Mouse (Mus musculus) gastrocnemius, postnatal 4 days (tissue): ENCODE data around the gene Cep97. TPM values are rescaled to one million over a fixed set of nuclear protein-coding genes. Genes with fewer than 3 reads are reported as not detected.
"Not testable (repeated sequence)": the region's sequence is repeated elsewhere in the genome, so short reads cannot be mapped to it uniquely, and the experiment has no call there.

Source experiments
- DNase-seq, 2 experiments: peaks; one replicate each; pipeline ENCODE4 v3.0.0; 2021 to 2022; ENCODE audit warnings: low spot score in 2 of 2, mixed read lengths in 2 of 2
- total RNA-seq, 2 experiments: library from RNA; stranded (reverse); gene quantifications; 2 replicates each; pipeline ENCODE4 v1.2.3; 2021

The Cep97 gene
- total RNA-seq, 2 experiments from 2014 or later: 5.4 to 7.9 TPM

DNA sequence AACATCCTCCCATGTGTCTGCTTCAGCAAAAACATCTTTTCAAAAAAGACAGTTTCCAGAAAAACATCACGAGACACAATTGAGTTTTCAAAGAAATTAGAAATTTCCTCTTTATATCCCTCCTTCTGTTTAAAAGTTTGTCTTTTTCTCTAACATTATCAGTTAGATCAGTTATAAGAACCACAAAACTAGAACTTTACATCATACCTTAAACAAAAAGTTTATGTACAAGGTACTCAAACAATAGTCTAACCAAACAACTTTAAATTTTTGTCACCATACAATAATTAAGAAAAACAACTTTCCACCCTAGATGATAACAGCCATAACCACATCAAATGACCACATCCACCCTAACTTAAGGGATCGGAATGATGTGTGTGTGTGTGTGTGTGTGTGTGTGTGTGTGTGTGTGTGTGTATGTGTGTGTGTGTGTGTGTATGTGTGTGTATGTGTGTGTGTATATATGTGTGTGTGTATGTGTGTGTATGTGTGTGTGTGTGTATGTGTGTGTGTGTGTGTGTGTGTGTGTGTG, 13.3 kb upstream of the Cep97 start:
- DNase-seq: not testable (repeated sequence)

DNA sequence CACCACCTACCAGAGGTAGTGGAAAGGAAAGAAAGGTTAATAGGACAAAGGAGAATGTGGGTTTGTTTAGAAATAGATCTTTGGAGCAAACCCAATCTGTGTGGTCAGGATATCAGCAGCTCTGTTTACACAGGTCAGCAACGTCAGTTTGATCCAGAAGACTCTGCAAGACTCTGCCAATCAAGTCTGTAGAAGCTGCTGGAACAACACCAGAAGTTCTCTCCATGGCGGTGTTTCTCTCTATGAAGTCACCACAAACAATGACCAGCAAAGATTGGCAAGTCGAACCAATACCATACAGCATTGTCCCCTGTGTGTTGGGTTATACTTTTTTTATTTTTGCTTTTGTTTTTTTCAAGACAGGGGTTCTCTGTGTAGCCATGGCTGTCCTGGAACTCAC, 12.6 kb upstream of the Cep97 start:
- DNase-seq: no peak

DNA sequence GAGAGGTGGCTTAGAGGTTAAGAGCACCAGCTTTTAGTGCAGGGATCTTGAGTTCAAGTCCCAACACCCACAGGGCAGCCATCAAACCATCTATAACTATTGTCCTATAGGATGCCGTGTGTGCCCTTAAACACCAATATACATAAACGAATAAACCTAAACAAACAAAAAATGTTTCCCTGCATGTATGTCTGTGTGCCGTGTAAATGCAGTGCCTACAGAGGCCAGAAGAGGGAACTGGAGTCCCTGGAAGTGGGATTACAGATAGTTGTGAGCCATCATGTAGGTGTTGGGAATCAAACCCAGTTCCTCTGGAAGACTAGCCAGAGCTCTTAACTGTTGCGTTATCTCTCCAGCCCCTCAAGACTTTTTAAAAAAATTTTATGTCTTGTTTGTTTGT, 6.1 kb upstream of the Cep97 start:
- DNase-seq: no peak

DNA sequence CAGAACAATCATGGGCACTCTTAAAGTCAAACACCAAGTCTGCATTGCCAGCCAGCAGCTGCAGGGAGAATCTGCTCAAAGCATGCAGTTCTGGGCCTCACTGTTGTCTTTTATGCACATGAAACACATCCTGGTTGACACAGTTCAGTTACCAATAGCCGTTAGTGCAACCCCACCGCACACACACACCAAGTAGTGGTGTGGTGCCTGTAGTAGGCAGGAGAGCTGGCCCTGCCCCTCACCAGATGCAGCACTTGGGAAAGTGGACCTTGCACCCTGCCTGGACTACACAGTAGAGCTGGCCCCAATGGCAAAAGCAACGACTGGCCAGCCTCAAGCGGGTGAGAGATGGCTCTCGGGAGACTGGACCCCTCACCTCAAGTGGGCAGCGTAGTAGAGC, 5.0 kb upstream of the Cep97 start:
- no peak for DNase-seq

DNA sequence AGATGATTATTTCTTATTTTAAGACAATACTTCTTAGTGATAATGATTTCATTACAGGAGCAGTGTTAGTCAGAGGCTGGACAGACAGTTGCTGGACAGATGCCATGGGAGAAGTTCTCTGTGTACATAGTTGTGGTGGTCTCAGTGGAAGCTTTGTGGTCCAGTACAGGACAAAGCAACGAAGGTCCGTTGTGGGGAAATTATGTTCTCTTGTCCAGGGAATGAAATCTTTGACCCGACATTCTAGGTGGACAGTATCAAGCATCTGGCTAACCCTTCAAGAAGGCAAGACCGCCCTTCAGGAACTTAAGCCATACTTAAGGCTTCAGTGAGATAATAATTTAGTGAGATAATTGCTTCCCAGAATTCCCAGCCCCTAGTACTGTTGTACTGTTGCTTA, 4.1 kb upstream of the Cep97 start:
- DNase-seq: no peak

DNA sequence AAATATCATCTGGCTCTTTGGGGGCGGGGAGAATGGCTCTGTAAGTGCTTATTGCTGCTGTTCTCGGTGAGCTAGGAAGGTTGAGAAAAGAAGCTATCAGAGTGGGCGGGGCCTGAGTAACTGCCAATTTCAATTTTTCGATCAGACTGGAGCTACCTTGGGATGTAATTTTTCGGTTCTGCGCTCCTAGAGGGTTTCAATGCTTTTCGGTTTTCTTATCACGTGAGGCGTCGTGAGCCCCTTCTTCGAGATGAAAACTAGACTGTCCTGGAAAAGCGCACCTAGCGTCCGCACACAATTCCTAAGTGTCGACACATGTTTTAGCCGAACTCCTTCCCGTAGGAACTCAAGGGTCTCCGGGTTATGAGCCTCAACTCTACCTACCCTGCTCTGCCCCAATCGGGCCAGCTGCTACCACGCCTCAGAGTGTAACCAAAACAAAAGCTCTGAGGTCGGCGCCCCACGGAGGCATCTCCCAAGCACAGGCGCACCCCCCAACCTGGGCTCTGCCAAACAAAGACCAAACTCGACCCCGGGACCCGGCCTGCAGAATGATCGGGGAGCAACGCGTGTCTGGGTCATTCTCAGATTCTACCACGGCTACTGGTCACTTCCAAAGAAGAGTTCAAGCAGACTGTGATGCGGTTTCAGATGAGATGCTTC, 843 bp downstream of the Cep97 start:
- DNase-seq: peak; percentile 33 to 34

DNA sequence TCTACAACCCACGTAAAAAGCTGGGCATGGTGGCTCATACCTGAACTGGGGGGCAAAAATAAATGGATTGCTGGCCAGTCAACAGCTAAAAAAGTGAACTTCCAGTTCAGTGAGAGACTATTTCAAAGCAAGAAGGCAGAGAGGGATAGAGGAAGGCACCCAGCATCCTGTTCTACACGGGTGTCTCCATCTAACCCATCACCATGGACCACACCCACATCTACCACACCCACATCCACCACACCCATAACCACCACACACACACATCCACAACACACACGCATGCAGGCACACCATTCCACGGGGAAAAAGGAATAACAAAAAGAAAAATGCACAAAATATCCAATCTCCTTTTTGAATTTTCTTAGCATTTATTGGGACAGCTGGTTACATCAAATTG, 10.6 kb downstream of the Cep97 start:
- DNase-seq: no peak

DNA sequence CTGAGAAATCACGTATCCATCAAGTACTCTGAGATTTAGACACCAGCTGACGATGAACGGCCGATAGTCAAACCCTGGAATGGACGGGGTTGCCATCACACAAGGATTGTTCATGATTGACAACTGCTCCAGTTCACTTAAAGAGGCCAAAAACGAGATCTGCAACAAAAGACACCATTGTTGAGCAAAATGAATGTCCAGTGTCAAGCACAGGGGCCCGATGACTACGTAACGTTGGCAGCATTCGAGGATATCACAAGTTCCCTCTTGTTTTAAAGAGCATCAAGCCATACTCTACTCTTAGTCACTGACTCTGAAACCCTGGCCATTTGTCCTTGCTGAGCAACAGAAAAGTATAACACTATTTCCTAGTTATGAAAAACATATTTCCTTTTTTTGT, 12.6 kb downstream of the Cep97 start:
- no peak for DNase-seq

DNA sequence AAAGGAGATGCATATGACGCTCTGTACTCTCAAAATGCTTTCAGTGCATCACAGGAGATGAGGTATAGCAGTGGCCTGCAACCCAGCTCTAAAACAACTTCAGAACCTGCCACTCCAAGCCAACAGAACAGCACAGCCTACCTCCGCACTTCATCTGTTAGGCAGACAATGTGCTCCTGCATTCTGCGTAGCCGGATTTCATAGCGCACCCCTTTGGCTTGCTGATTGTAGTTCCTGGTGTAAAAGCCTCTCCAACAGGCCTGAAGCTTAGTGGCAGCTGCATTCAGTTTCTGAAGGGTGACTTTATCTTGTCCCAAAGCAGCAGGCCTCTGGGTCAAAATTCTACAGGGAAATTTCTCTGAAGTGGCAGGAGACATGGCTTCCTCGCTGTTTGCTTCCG, 19.9 kb downstream of the Cep97 start:
- DNase-seq: no peak

DNA sequence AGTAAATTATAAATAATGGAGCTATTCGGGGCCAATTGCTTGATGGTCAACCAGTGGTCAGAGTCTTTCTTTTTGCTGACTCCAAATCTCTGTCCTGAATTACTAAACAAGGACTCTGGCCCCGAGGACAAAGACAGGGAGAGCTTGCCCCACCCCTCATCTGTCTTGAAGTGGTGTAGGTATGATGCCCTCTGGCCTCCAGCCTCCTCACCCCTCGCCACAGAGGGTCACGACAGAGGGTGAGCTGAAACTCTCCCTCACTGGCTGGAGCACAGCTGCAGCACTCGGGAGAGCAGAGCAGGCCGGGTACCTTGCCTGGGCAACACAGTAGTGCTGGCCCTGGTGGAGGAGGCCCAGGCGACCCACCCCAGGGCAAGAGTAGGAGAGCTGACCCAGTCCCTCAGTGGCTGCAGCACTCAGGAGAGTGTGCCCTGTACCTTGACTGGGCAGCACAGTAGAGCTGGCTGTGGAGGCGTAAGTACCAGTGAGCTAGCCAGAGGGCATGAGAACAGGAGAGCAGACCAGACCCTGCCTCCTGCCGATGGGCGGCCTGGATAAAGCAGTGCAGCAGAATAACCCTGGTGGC, 24.4 kb downstream of the Cep97 start:
- DNase-seq: no peak

DNA sequence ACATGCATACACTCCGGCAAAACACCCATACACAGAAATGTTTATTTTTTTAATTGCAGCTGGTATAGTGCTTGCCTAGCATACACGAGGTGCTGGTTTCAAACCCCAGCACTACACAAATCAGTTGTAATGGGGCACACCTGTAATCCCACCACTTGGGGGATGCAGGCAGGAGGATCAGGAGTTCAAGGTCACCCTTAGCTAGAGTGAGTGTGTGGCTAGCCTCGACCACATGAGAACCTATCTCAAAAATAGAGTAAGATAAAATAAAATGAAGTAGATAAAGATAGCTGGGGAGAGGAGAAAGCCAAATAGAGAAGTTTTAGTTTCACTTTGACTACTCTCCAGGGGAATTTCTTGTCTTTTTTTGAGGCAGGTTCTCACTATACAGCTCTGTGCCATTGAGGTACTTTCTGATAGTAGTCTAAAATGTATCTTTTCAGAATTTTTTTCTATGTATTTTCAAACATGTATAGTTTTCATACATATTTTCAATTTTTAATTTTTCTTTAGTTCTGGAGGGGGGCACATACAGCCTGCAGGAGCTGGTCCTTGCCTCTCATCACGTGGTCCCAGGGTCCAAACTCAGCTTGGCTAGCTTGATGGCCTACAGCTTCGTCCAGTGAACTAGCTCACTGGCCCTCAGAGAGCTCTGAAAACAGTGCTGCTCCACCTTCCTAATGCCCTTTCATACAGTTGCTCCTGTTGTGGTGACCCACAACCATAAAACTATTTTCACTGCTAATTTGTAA, 27.6 kb downstream of the Cep97 start:
- no peak for DNase-seq

DNA sequence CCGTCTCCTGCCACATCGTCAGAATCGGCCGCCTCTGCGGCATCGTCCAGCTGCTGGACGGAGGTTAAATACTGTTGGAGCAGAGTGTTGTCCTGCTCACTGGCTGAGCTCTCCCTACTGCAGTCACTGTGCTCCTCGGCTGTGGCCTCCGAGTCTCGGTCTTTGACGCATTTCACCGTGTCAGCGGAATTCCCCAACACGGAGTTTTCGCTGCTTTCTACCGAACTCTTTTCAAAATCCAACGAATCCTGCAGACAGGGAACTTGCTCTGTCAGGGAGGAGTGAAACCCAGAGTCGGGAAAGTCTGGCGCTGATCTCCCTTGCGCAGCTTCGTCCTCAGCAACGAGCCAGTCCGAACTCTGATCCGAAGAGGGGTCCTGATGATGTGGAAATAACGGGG, 29.3 kb downstream of the Cep97 start:
- DNase-seq: no peak

DNA sequence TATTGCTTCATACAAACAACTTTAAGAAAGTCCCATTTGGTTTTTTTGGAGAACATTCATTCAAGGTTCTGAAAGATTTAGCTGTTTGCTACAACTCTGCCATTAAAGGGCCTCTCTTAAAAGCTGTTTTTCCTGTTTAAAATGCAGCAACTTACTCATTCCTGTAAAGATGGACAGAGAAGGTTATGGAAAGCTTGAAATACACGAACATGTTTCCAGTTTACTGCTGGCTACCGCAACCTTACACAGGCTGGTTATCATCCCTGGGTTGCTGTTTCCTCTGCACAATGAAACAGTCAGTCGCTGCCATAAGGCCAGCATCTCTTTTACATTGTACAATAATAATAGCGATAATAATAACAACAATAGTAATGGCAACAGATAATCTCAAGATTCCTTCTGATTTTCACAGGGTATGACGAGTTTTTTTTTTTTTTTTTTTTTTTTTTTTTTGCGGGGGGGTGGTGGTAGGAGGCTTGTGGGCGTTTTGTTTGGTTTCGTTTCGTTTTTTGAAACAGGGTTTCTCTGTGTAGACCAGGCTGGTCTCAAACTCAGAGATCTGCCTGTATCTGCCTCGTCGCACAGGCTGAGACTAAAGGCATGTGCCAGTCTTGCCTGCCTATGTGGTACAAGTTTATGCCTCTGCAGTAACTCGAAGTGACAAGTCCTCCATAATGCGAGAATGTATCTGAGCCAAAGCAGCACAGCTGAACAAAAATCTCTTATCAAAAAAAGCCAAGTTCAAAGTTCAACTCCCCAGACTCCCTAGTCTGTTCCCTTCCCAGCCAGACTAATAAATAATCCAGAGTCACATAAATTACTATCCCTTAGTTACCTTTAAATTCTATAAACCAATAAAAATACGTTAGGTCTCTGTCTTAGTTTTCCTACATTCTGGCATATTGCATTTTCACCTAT, 32.6 kb downstream of the Cep97 start:
- DNase-seq: no peak

DNA sequence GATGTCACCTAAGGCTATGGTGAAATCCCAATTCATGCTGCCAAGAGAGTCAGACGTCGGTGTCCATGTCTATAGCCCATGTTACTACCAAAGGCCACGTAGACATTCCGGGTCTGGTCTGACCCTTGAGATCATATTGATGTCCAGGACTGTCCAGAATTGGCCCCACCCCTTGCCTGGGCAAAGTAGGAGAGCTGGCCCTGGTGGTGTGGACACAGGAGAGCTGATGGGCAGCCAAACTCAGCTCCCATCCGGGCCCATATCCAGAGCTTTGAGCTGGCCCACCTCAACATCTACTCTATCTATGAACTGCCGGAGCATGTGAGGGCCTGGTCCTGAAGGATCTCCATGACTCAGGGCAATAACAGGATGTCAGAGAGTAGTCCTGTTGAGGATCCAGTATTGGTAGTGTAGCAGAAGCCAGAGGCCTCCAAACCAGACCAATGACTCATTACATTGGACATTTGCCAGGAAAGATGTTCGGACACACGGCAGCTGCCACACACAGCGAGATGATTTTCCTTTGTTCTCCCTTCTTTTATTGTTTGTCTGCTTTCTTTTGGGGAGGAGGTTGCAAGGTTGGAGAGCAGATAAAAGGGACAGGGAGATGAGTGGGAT, 36.2 kb downstream of the Cep97 start:
- DNase-seq: no peak

DNA sequence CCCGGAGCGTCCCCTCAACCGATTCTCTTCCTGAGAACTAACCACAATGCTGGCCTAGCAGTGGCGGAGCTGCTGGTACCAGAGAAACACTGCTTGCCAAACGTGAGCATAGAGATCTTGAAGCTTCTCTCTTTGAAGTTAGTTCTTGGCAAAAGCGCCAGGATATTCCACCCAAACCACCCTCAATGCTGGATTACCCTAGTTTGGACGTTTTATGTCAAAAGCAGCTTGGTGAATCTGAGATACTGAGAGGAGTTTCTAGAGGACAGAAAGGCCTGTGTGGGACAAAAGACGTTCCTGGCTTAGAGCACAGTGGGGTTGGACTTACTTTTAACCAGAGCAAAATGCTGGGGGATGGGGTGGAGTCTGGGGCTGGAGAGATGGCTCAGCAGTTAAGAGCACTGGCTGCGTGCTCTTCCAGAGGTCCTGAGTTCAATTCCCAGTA, 39.0 kb downstream of the Cep97 start:
- DNase-seq: no peak

DNA sequence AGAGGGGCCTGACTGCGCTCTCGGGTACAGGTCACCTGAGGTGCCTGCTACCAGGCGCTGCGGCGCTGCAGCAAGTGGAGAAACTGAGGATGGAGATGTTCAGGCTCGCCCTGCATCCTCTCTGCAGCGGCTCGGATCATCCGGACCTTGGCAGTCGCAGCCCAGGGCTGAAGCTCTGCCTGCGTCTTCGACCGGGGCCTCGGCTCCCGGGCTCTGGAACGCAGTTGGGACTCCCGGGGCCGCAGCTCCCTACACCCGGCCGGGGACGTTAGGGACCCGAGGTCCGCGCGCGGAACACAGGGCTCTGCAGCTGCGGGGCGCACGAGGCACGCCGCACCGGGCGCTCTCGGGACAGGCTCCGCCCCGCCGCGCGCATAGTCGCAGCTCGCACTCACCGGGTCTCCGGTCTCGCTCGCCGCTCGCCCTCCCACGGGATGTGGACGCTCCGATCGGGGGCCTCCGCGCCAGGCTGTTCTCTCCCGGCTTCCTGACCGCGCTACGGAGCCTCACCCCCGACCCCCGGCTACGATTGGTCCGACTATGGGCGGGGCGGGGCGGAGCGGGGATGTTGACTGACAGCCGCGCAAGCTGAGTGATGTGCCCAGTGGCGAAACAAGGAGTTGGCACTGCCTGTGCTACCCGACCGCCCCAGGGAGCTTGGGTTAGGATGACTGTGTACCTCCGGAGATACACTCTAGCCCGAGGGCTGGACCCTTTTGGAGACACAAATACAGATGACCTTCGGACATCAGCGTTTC, 39.6 kb downstream of the Cep97 start, which contains the start of gene Nxpe3:
TSS of gene Nxpe3 (minus strand) at position 393 of the 758 bp plus-strand sequence.
- peak; percentile 59 to 82 for DNase-seq

DNA sequence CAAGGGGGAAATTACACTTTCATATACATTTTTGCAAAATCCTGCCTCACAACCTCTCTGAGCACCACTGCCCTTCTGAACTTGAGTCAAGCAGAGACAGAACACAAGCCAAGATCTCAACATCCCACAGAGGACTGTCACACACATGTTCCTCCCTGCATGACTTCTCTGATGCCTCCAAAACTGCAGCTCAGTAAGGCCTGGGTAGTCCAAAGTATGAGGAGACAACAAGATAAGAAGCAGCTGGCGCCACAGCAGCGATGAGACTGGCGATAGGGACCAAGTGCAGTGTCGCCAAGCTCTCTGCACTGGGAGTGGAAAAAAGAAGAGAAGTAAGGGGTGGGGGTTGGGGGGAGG, 40.1 kb downstream of the Cep97 start:
- no peak for DNase-seq

DNA sequence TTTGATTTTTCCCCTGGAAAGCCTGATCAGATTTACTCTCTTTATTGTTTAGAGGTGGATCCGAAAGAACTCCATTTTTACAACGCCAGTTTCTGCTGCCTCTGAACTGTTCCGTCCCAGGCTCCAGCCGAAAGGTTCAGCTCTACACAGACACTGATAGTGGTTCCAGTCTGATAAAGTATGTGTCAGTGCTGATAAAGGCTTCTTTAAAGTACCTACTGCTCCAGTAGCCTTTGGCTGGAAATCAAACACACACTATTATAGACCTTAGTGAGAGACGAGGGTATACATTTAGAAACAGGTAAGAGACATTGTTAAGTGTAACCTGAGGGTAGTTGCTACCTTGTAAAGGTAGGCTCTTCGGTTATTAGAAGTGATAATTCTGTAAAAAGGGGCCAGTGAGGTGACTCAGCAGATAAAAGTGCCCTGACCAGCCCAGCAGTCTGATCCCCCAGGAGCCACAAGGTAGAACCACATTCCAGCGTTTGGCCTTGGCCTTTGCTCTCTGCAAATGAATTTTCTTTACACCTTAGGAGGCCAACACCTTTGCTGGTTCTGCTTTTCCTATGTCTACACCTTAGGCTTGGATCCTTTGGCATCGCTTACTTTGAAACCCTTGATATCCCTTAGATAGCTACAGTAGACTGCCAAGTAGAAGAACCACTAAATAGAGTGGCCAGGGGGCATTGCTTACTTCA, 41.1 kb downstream of the Cep97 start:
- no peak for DNase-seq

DNA sequence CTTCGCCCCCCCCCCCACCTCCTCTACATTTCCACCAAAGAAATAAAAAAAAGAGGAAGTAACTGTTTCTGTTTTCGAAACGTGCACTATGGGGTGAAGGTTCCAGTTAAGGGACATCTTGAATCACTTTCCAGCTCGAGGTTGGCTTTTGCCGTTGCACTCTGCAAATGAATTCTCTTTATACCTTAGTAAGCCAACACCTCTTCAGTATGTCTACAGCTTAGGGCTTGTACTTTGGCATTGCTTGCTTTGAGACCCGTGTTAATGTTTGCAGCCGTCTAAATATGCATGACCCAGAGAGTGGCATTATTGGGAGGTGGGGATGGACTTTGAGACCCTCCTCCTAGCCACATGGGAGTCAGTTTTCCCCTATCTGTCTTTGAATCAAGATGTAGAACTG, 42.2 kb downstream of the Cep97 start:
- DNase-seq: no peak
